Mouse (Mus musculus): ENCODE results near the gene Scn1b.
A peak's percentile ranks its signal among the peaks of the same experiment; 100 is the strongest.

Gene Scn1b

GRCm38 (mm10) chr7:31126851-31127724 lies at the start of gene Scn1b:
TSS of gene Scn1b (minus strand) at chr7:31127003.
- peak; percentile 48 for DNase-seq

- no peak for DNase-seq
Measured at GRCm38 (mm10) chr7:31175096-31175495, 48.3 kb upstream of the Scn1b start.

GRCm38 (mm10) chr7:31174466-31174865 lies 47.7 kb upstream of the Scn1b start:
- no peak for DNase-seq

- peak; percentile 77 for DNase-seq
Measured at GRCm38 (mm10) chr7:31172238-31172637, 45.4 kb upstream of the Scn1b start.

GRCm38 (mm10) chr7:31170520-31170919 lies 43.7 kb upstream of the Scn1b start:
- DNase-seq: no peak

- peak; percentile 75 for DNase-seq
Measured at GRCm38 (mm10) chr7:31168412-31168811, 41.6 kb upstream of the Scn1b start.

- peak; percentile 33 for DNase-seq
Measured at GRCm38 (mm10) chr7:31164748-31165147, 37.9 kb upstream of the Scn1b start.

- no peak for DNase-seq
Measured at GRCm38 (mm10) chr7:31163666-31164577, 37.1 kb upstream of the Scn1b start.

GRCm38 (mm10) chr7:31162324-31162723 lies 35.5 kb upstream of the Scn1b start:
- peak; percentile 14 for DNase-seq

GRCm38 (mm10) chr7:31161831-31162230 lies 35.0 kb upstream of the Scn1b start:
- DNase-seq: peak; percentile 54

- peak; percentile 59 for DNase-seq
Measured at GRCm38 (mm10) chr7:31161246-31161645, 34.4 kb upstream of the Scn1b start.

- DNase-seq: peak; percentile 50
Measured at GRCm38 (mm10) chr7:31160763-31161162, 34.0 kb upstream of the Scn1b start.

- peak; percentile 82 for DNase-seq
Measured at GRCm38 (mm10) chr7:31156034-31156928, 29.5 kb upstream of the Scn1b start.

- DNase-seq: peak; percentile 51
Measured at GRCm38 (mm10) chr7:31155296-31156033, 28.7 kb upstream of the Scn1b start, which contains the start of gene Gramd1a. TSS of gene Gramd1a (minus strand) at chr7:31155896.

- DNase-seq: peak; percentile 42
Measured at GRCm38 (mm10) chr7:31153536-31154320, 26.9 kb upstream of the Scn1b start.

GRCm38 (mm10) chr7:31151301-31152241 lies 24.8 kb upstream of the Scn1b start:
- DNase-seq: peak; percentile 79

GRCm38 (mm10) chr7:31150566-31151300 lies 23.9 kb upstream of the Scn1b start:
- DNase-seq: peak; percentile 91

- DNase-seq: peak; percentile 54
Measured at GRCm38 (mm10) chr7:31149751-31150565, 23.2 kb upstream of the Scn1b start.

All from thymus, postnatal 4 days (tissue).